Mouse (Mus musculus): Measurements from ENCODE around the gene Plekha1.

DNA sequence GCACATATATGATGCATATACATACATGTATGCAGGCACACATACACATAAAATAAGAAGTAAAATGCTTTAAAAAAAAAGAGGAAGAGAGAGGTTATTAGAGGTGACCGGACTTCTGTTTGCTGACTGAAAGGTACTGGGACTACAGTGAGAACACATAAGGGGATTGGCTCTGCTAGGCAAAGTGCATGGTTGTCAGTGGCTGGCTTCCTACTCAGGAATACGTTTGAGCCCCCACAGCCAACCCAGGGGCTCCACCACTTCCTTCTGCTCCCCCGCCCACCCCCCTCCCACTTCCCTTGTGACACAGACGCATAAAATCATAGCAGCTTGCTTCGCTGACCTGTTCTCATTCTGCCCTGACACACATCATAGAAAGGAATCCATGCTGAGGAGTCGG lies 7.6 kb upstream of the Plekha1 start:
- no peak for TF ChIP-seq POLR2A (IDR thresholded peaks at IDR 0.05; ENCODE audit: extremely low read depth, insufficient read depth, low read length)
- TF ChIP-seq CTCF (IDR thresholded peaks at IDR 0.05; ENCODE audit: extremely low read depth, insufficient read depth, low read length): no peak
